Mouse (Mus musculus) layer of hippocampus, adult 6 months (tissue): Measurements from ENCODE around the gene Gjd2. TPM values are rescaled to one million over a fixed set of nuclear protein-coding genes. Genes with fewer than 3 reads are reported as not detected.

Source experiments
- long read RNA-seq, 2 experiments: library from polyadenylated mRNA; unstranded; transcript quantifications; one replicate each; pipeline ENCODE4 v2.0.0; 2019 to 2020
- polyA plus RNA-seq: library from polyadenylated mRNA; unstranded; fragments of <200 nt; fragmentation: Nextera tagmentation; gene quantifications from 2 replicates; pipeline ENCODE4 v1.2.3, GENCODE M21; 2021

Gene Gjd2
- polyA plus RNA-seq, result 0.44 and 0.58 TPM in 2 replicates
- long read RNA-seq, experiment 1, result 0 reads
- long read RNA-seq, experiment 2, partial matches to known transcripts, result 0 of 2 reads
- long read RNA-seq, experiment 2, other reads (novel, unspliced or antisense), result 2 of 2 reads

GRCm38 (mm10) chr2:114013295-114013771 lies at the start of gene Gjd2:
Gene Gjd2, minus strand, starts transcription at chr2:114013619.

GRCm38 (mm10) chr2:114052696-114053598 lies 39.5 kb upstream of the Gjd2 start, which contains the start of gene Actc1:
Gene Actc1, minus strand, starts transcription at chr2:114053548.

Other genes with a start within 250 kb of the Gjd2 start
- 335 and 363 TPM in 2 replicates for gene Scg5, start 184.5 kb downstream of the Gjd2 start, polyA plus RNA-seq
- gene Arhgap11a, start 165.0 kb downstream of the Gjd2 start, polyA plus RNA-seq, result 0.33 and 0.41 TPM in 2 replicates
- not detected in 2 replicates for gene Actc1, start 39.9 kb upstream of the Gjd2 start, polyA plus RNA-seq
- gene Aqr, start 173.4 kb upstream of the Gjd2 start, polyA plus RNA-seq, result 8.4 and 13.9 TPM in 2 replicates
- gene Zfp770, start 187.8 kb upstream of the Gjd2 start, polyA plus RNA-seq, result 2.1 TPM in 2 replicates